Mouse (Mus musculus) left cerebral cortex, adult 9 months (tissue): Measurements from ENCODE around the gene Tnfaip8l2.

Experiments used
- DNase-seq, 2 experiments: peaks; one replicate each; pipeline ENCODE4 v3.0.0; 2022; ENCODE audit warnings: low spot score in 2 of 2

The Tnfaip8l2 gene

DNA sequence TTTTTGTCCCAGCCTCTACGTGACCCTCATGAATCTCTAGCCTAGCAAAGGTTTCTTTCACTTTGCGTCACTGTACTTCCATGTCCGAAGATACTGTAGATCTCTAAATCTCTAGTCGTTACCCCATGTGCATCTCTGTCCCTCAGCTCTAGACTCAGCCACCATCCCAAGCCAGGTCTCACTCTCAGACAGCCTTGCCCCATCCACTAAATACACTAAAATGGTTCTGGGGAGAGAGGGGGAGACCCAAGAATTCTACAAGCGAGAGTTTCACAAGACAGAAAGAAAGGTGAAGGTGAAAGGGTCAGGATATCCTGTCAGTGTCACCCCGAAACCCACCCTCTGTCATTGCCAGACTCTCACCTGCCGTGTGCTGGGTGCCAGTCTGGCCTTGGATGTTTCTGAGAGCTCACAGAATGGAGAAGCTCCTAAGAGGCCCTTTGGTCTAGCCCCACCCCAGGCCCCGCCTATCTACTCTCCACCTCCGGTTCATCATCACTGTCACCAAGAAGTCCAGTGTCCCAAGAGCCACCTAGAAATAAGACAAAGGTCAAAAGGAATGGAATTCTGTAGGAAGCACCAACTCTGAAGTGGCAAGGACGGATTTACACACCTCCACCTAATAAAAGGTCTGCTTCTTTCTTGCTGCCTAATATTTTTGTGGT, at the start of gene Tnfaip8l2:
Tnfaip8l2 (minus strand) TSS at position 409 of the 665 bp plus-strand sequence.
- DNase-seq = no peak

DNA sequence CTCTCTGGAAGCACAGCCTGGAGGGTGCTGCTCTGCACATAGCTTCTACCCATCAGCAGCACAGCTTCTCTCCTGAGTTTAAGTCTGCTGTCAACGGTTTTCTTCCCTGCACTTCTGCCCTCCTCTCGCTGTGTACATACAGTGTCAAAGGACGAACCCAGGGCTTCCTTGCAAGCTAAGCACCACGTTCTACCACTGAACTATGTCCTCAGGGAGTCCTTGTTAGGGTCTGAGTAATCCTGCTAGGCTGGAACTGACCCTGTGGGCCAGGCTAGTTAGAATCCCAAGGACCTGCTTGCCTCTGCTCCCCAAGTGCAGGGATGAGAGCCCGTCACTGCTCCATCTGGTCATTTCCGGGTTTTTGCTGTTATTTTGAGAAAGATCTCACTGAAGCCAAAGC, 44.7 kb upstream of the Tnfaip8l2 start:
- no peak for DNase-seq

GRCm38 (mm10) chr3:95186100-95186499, 43.9 kb upstream of the Tnfaip8l2 start:
- DNase-seq = no peak

GRCm38 (mm10) chr3:95184796-95185577, 42.8 kb upstream of the Tnfaip8l2 start:
- DNase-seq = no peak

DNA sequence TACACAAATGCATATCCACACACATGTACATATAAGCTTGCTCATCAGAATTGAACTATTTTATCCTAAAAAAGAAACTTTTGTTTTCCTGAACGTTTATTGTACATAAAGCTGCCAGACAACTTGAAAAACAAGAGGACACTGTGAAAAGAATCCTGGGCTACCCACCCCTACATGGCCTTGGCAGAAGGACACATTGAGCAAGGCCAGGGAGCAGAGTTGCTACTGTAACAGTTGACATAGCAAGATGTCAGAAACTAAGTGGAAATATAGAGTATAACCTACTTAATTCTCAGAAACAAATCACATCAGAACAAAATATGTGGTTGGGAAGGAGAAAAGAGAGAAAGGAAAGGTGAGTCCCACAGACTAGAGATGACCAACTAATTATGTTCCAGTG, 39.7 kb upstream of the Tnfaip8l2 start:
- DNase-seq = no peak

DNA sequence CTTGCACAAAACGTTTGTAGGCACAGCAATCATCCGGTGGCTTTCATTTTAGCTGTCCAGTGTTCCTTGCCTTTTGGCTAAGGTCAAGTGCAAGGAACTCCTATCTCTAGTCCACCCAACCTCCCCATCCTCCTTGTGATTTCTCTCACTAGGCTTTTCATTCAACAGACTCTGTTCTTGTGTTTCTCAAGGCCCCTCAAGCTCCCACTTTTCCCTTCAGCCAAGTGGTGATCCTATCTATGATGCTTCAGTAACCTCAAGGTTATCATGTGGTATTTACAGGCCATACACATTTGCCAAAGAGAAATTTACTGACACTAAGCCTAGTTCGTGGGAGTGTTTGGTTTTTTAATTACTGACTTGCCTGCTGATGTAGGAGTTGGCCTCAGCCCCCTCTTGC, 37.7 kb upstream of the Tnfaip8l2 start:
- no peak for DNase-seq

DNA sequence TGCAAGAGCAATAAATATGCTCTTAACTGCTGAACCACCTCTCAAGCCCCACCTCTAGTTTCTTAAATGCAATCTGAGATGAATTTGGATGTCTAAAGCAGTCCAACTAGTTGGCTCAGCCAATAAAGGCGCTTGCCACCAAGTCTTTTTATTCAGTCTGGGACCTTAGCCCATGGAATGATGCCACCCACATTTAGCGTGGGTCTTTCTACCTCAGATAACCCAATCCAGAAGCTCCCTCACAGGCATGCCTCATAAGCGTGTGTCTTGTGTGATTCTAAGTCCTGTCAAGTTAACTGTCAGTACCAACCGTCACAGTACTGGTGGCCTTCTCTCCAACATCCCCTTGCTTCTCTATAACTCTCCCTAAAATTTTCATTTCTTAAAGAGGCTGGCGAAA, 36.8 kb upstream of the Tnfaip8l2 start:
- no peak for DNase-seq

GRCm38 (mm10) chr3:95177583-95177982, 35.4 kb upstream of the Tnfaip8l2 start:
- DNase-seq = no peak

DNA sequence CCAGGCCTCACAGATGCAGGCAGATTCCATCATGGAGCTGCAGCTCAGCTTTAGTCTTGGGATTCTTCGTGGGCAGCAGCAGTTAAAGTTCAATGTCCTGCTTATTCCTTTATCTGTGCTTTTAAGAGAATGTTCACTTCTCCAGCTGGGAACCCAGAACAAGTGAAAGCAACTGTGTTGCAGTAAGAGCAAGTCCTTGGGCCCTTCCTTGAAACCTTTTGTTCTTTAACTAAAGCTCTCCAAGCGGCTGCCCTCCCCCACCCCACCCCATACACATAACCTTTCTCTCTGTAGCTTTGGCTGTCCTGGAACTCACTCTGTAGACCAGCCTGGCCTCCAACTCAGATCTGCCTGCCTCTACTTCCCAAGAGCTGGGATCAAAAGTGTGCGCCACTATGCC, 34.3 kb upstream of the Tnfaip8l2 start:
- no peak for DNase-seq

DNA sequence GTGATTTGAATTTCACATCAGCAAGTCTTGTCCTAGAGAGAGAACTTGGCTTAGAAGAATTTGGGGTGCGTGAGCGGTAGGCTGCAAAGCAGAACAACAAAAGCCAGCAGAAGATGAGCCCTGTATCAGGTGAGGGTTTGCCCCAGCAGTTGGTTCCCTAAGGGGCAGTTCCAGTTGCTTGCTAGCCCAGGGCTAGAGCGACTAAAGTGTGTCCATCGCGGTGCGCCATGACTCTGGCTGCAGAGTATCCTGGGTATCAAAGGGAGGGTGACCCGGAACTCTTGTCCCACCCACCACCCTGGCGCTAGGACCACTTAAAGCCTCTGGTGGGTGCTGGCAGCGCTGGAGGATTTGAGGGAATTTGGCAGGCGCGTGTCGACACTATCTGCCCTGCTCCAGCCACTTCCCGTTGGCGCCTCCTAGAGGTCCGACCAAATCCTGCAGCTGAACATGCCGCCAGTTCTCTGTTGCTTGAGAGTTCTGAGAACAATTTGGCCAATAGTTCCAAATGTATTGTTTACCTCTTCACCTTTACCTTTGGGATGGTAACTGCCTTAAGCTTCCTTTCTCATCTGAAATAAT, 31.9 kb upstream of the Tnfaip8l2 start:
- peak in 1 of 2 experiments; percentile 79 for DNase-seq

GRCm38 (mm10) chr3:95173256-95173949, 31.2 kb upstream of the Tnfaip8l2 start:
- no peak for DNase-seq

DNA sequence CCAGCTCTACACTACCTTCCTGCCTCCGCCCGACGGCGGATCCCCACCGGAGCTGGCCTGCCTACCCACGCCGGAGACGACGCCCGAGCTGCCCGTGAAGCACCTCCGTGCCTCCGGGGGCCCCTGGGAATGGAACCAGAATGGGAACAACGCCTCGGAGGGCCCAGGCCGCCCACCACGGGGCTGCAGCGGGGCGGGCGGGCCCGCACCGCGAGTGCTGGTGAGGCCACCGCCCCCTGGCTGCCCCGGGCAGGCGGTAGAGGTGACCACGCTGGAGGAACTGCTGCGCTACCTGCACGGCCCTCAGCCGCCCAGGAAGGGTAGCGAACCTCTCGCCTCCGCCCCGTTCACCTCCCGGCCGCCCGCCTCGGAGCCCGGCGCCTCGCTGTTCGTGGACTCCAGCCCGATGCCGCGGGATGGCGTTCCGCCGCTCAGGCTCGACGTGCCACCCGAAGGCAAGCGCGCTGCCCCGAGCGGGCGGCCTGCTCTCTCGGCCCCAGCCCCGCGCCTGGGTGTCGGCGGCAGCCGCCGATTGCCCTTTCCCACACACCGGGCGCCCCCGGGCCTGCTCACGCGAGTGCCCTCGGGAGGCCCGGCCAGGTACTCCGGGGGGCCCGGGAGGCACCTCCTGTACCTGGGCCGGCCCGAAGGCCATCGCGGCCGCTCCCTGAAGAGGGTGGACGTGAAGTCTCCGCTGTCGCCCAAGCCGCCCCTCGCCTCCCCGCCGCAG, 30.5 kb upstream of the Tnfaip8l2 start:
- DNase-seq = no peak

- no peak for DNase-seq
Observed at GRCm38 (mm10) chr3:95171105-95171504, 28.9 kb upstream of the Tnfaip8l2 start.

DNA sequence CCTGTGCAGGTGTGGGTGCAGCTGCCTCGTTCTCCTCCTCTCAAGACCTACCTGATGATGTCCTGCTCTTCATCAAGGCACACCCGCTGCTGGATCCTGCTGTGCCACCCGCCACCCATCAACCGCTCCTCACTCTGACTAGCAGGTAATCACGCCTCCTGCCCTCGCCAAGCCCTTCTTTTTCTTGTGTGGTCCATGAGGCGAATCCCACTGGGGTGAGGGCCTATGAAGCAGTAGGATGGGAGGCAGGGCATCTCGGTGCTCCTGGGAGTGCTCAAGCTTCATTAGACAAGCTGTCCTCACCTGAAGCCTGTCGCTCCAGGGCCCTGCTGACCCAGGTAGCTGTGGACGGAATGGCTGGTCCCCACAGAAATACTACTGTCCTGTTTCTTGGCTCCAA, 27.8 kb upstream of the Tnfaip8l2 start:
- DNase-seq = no peak

GRCm38 (mm10) chr3:95164840-95165239, 22.7 kb upstream of the Tnfaip8l2 start:
- DNase-seq = no peak

DNA sequence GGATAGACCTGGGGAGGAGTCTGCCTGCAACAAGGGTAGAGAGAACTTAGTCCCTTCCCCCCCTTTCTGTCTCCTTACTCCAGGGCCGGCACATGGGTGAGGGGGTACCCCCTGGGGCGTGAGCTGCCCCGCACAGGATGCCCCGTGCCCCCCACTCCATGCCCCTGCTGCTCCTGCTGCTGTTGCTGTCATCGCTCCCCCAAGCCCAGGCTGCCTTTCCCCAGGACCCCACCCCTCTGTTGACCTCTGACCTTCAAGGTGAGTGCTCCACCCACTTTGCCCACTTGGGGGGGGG, 22.0 kb upstream of the Tnfaip8l2 start:
- no peak for DNase-seq

- no peak for DNase-seq
Observed at GRCm38 (mm10) chr3:95163419-95164255, 21.5 kb upstream of the Tnfaip8l2 start.

DNA sequence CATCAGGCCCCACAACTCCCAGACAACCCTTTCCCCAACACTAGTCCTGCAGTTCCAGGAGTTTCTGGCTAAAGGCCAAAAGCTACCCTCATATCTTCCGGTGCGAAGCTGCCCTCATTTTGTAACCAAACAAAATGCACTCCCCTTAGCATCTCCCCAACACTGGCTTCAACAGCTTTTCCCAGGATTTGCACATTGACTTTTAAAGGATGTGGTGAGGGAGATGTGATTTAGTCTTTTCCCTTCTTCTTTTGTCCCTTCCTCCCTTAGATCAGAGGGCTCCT, 20.1 kb upstream of the Tnfaip8l2 start:
- DNase-seq = no peak

GRCm38 (mm10) chr3:95161618-95162344, 19.6 kb upstream of the Tnfaip8l2 start:
- no peak for DNase-seq

DNA sequence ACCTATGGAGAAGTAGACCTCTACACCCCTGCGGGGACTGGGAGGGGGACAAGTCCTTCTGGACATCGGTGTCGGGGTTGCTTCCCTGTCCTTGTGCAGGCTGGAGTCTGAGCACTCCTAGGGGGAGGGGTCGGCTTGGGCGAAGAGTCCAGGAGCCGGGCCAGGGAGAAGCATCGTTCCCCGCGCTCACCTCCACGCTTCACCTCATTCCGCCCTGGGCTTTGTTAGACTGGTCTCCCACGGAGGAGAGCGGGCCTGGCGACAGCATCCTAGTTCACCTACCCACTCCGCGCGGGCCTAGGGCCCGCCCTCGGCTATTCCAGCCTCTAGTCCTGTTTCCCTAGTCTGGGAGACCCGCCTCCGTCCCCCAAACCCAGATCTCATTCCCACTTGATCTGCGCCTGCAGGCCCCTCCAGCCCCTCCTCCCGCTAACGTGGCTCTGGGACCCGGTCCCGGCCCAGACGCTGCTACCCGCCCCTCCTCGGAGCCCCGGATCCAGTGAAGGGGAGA, 18.9 kb upstream of the Tnfaip8l2 start:
- no peak for DNase-seq
